Mouse (Mus musculus): ENCODE measurements around the gene Syne4. TPM values are rescaled to one million over a fixed set of nuclear protein-coding genes. Genes with fewer than 3 reads are reported as not detected.

Gene Syne4
- 10 to 100 TPM; 10.5 to 10.9 TPM for total RNA-seq (2021)
- long read RNA-seq, partial matches to known transcripts: 0 of 4 reads
- long read RNA-seq, other reads (novel, unspliced or antisense): 4 of 4 reads

GRCm38 (mm10) chr7:30314721-30315155 lies at the start of gene Syne4:
Gene Syne4, plus strand, starts transcription at chr7:30314807.
- no peak for DNase-seq (ENCODE audit: low spot score in 2 of 2)

DNA sequence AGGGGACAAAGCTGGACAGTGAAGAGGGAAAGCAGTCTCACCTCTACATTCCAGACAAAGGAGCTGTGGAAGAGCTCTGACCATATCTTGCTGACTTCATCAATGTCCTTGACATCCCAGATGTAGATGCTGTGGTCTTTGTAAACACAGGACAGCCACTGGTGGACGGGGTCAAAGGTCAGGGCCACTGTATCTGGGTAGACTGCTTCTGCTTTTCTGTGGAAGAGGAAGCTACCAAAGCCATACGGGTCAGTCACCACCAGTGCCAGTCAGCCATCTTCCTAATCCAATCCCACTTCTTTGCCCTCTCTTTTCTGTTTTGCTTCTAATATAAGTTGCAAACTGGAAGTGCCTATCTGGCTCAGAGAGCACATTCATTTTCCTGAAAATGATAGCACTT lies 49.6 kb upstream of the Syne4 start:
- no peak for DNase-seq (ENCODE audit: low spot score in 2 of 2)

DNA sequence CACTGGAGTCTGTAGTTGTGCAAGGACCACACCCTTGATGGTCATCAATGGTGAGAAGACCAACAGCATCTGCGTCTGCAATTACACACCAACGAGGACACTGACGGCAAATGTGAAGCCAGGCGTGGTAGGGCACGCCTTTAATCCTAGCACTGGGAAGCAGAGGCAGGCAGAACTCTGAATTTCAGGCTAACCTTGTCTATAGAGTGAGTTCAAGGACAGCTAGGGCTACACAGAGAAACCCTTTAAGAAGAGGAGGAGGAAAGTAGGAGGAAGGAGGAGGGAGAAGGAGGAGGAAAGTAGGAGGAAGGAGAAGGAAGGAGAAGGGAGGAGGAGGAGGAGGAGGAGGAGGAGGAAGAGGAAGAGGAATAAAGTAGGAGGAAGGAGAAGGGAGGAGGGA lies 49.1 kb upstream of the Syne4 start:
- DNase-seq (ENCODE audit: low spot score in 2 of 2): no peak

- no peak for DNase-seq (ENCODE audit: low spot score in 2 of 2)
Measured at GRCm38 (mm10) chr7:30265935-30266334, 48.7 kb upstream of the Syne4 start.

DNA sequence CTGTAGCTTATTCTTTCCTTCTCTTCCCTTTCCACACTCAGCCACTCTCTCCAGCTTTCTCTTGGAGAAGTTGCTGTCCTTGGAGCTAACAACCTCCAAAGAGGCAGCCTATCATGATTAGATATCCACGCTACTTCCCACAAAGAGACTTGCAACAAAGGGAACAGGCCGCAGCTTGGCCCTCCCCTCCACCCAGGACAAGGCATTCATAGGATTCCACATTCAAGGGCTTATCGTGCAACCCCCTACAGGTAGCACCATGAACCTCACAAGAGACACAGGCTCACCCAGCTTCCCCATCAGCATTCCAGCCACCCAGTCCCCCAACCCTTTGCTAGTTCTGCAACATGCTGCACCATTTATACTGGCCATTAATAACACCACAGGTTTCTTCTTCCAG lies 47.8 kb upstream of the Syne4 start:
- DNase-seq (ENCODE audit: low spot score in 2 of 2): no peak

GRCm38 (mm10) chr7:30269641-30270040 lies 45.0 kb upstream of the Syne4 start:
- DNase-seq (ENCODE audit: low spot score in 2 of 2): no peak

GRCm38 (mm10) chr7:30274383-30274782 lies 40.2 kb upstream of the Syne4 start:
- no peak for DNase-seq (ENCODE audit: low spot score in 2 of 2)

DNA sequence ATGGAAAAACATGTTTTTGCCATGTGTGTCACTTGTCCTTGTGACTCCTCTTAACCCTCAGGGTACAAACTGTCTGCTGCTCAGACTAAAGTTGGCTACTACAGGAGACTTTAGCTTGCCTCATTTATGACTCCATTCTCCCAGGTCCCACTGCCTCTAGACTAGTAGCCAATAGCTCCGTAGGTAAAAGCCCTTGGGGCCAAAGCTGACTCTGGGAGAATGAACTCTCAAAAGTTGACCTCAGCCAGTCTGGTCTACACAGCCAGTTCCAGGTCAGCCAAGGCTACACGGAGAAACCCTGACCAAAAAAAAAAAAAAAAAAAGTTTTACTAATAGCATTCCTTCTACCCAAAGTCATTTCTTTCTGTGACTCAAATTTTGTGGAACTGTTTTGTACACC lies 35.7 kb upstream of the Syne4 start:
- DNase-seq (ENCODE audit: low spot score in 2 of 2): no peak

DNA sequence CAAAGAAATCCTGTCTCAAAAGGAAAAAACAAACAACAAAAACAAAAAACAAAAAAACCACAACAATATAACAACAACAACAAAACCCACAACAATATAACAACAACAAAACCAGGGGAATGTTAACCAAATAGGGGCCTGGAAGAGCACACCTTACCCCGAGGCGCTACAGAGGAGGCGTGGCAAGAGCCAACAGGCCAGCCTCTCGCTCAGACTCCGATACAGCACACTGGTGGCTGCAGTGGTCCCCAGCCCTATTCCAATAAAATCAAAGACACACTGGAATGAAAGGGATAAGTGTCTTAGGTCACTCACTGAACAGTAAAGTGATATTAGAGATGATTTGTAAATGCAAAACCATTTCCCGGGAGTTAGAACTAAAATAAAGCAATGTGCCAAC lies 35.1 kb upstream of the Syne4 start:
- no peak for DNase-seq (ENCODE audit: low spot score in 2 of 2)

DNA sequence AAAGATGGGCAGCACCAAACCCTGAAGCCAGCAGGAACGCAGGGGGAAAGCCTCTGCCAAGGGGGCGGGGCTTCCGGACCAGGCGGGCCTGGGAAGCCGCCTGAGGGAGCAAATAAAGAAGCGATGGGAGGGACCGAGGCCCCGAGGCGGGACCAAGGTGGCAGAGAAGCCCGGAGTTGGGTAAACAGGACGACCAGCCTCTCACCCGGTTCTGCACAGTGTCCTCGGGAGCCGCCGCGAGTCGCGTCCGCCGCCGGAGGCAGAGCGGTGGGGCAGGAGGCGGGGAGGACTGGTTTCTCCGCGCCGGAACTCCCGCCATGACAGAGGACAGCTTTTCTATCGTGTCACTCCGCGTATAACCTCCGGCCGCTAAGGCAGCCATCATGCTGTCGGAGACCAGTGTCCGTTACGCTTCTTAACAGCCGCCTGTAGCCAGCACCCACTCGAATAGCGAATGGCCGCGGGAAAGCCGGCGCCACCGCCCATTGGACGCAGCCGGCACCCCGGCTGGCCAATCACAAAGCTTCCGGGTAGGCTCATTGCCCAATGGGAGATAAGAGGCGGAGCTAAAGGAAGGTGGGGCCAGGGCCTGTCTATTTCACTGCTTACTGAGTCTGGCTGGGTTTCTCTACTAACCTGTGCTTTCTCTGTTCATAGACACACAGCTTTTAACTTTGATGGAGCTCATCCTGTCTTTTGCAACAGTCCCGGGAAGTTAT lies 34.5 kb upstream of the Syne4 start, which contains the start of the genes Thap8 and Wdr62:
Thap8 (plus strand) TSS at position 144 of the 719 bp plus-strand sequence.
Wdr62 (minus strand) TSS at position 469 of the 719 bp plus-strand sequence.
- peak; percentile 78 to 94 for DNase-seq (ENCODE audit: low spot score in 2 of 2)

DNA sequence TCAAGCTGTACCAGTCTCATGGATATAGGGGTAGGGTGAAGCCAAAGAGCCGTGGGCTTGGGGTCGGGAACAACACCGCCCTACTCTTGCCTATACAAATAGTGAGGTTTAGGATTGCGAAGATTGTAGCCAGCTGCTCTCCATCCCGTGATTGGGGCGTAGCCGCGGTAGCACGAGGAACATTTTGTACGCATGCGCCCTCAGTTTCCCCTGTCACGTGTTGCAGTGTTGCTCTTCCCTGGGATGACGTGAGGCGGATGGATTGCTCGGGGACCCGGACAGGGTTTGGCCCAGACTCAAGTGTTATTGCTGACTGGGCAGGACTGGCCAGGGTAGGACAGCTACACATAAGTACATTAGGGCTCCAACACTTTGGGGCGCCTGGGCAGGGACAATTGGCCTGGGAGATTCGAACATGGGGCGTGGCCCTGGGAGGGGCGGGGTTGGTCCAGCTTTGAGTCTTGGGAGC lies 33.9 kb upstream of the Syne4 start:
- peak; percentile 81 to 90 for DNase-seq (ENCODE audit: low spot score in 2 of 2)

- no peak for DNase-seq (ENCODE audit: low spot score in 2 of 2)
Measured at GRCm38 (mm10) chr7:30281522-30281921, 33.1 kb upstream of the Syne4 start.

GRCm38 (mm10) chr7:30282740-30283139 lies 31.9 kb upstream of the Syne4 start:
- DNase-seq (ENCODE audit: low spot score in 2 of 2): no peak

DNA sequence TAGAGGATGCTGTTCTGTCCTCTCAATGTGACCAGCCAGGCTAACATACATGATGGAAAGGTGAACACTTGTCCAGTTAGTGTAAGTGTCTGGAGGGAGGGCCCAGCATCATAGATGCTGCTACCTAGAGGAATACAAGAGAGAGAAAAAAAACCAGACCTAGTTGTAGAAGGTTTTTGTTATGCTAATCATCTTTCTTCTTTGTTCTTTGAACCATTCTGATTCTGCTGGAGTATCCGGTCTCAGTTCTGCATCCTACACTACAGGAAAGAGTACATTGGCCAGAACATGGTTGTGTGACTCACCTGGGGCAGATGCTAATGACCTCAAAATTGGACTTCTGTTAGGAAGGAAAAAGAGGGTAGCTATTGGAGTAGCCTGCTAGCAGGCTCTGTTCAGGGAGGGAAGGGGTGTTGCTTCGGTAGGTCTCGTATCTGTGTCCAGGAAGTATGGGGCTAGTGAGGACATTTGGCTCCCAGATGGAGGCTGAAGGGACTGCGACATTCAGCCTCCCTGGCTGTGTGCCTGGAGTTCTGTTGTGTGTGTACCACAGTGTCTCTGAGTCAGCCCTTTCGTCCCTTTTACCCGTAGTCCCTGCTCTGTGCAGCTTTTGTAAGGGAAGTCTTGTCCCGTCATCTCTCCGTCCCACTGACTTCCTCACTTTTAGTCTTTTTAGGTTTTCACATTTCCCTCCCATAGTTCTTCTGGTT lies 27.8 kb upstream of the Syne4 start:
- no peak for DNase-seq (ENCODE audit: low spot score in 2 of 2)

GRCm38 (mm10) chr7:30288046-30288445 lies 26.6 kb upstream of the Syne4 start:
- no peak for DNase-seq (ENCODE audit: low spot score in 2 of 2)

DNA sequence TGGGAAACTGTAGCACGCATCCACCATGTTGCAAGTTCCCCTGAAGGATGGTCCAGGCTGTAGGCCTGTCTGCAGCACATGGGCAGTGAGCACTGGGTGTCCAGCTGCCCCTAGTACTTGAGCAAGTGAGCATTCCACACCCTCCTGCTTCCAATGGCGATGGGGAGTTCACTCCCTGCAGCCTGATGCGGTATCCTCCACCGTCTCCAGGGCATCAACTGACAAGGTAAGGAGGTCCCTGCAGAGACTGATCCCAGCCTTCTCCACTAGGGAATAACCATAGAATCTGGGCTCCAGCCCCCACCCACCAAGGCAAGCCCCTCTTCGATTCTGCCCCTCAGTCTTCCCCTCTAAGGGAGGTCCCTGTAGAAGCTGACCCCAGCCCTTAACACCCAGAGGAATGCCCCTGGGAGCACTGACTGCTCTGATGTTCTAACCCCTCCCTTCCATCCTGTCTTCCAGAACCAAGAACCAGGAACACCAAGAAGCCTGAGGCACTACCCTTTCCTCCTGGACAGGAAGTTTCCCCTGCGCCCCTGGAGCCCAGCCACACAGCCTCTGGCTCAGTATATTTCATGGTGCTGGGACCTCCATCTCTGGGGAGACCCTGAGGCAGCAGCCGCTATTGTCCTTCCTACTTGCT lies 25.4 kb upstream of the Syne4 start:
- no peak for DNase-seq (ENCODE audit: low spot score in 2 of 2)

- no peak for DNase-seq (ENCODE audit: low spot score in 2 of 2)
Measured at GRCm38 (mm10) chr7:30289714-30290399, 24.8 kb upstream of the Syne4 start.

DNA sequence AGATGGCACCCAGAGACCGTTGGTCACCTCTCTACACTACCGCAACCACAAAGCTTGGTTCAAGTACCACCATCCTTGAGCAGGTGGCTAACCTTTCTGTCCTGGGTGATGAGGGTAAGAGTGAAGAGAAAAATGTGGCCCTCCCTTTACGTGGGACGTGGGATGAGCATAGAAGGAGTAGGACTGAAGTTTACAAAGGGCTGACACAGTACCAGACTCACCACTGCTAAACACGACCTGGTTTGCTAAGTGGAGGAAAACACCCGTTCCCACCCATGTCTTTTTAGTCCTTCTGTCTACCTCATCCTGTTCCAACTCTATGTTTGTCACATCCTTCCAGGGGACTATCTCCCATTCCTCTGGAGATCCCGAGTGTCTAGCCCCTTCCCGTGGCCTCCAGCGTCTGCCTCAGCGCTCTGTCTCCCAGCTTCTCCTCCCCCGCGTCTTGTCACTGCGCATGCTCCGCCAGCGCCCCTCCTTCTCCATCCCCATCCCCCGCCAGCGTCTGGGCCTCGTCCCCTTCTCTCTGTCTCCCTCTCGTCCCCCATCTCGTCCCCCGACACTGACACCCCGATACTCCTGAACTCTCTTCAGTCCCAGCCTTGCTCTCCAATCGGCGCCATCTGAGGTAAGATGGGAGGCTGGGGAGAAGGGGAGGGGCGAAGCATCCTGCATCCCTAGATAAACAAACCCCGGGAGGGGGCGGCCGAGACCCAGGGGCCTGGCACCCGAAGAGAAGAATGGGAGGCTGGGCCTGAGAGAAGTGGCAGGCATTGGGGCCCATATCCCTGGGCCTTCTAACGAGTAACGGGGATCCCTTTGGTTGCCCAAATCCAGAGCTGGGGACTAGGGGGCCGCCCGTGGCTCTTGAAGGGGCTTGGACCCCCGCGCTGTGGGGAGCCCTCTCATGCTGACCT lies 23.1 kb upstream of the Syne4 start, which contains the start of gene Clip3:
Clip3 (plus strand) TSS at position 514 of the 917 bp plus-strand sequence.
- DNase-seq (ENCODE audit: low spot score in 2 of 2): peak; percentile 91 to 95

DNA sequence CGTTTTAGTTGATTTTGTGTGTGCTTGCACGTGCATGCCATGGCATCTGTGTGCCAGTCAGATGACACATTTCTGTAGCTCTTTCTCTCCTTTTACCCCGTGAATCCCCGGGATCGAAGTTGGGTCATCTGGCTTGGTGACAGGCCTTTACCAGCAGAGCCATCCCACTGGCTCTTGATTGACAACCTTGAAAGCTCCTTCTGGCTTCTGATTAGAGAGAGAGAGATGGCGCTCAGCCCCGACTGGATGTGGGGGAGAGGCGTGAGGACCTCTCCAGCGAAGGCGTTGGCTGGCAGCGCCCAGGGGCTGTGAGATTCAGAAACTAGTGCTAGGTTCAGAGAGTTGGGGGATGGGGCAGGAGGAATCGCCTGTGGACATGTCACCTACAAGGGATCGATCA lies 20.8 kb upstream of the Syne4 start:
- DNase-seq (ENCODE audit: low spot score in 2 of 2): peak in 1 of 2 experiments; percentile 52

DNA sequence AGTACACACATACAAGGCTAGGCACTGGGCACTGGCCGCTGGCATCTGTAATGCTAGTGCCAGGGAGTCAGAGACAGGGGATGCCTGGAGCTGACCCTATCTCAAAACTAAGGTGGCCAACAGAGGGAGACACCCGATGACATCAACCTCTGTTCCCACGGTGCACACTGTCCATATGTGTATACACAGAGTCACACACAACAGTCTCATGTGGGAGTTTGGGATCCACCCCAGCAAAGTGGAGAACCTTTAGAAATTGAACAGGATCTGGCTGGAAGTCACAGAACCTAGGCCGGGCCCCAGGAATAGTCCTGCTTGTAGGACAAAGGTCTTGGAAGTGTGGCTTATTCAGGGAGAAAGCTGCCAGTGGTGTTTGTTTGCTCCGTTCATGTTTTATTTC lies 20.3 kb upstream of the Syne4 start:
- DNase-seq (ENCODE audit: low spot score in 2 of 2): no peak
